Mouse (Mus musculus) cortical plate, adult 2 months (tissue): ENCODE measurements at regions not wholly inside any gene's neighbourhood (a gene's known extent, or its start where the extent isn't known, plus 50 kb on each side); places are given as distances from the start of the nearest gene placed in this dataset.

ENCODE experiments used
- CTCF ChIP-seq: fragments of 200-500 bp; IDR thresholded peaks from 2 replicates; pipeline ENCODE4 v1.5.1; 2011; ENCODE audit warnings: mild to moderate bottlenecking, control low read depth, low read length; ENCODE audit not compliant: insufficient read depth; ENCODE audit errors: extremely low read depth
- POLR2A ChIP-seq: fragments of 200-500 bp; IDR thresholded peaks from 2 replicates; pipeline ENCODE4 v1.6.1; 2011; ENCODE audit warnings: mild to moderate bottlenecking, low read length, control low read depth; ENCODE audit not compliant: insufficient read depth; ENCODE audit errors: extremely low read depth

DNA sequence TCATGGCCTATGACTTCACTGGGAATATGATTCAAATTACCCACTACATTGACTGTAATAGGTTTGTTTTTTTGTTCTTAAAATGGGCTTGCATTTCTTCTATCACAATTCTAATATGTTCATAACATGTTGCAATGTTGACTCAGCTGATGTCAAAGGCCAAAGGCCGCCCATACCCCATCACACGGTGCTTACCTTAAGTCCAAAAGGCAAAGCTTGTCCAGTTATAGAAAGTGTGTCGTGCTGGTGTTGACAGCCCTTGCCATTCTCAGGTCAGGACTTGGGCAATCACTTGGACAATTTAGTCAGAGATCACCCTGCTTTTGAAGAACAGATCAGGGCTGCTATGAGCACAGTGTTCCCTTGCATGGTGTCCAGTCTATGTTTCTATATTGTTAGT is 321.5 kb upstream of the Sall1 start:
- TF ChIP-seq CTCF (no peak), POLR2A (no peak)
